Mouse (Mus musculus): ENCODE measurements around the gene Uck2.

Uck2 gene

GRCm38 (mm10) chr1:167285320-167285355 is at the start of gene Uck2:
TSS of gene Uck2 (minus strand) at chr1:167285320.
- DNase-seq: no peak

GRCm38 (mm10) chr1:167331106-167331505 is 46.0 kb upstream of the Uck2 start:
- no peak for DNase-seq

GRCm38 (mm10) chr1:167328776-167329175 is 43.7 kb upstream of the Uck2 start:
- no peak for DNase-seq

GRCm38 (mm10) chr1:167321691-167322090 is 36.6 kb upstream of the Uck2 start:
- no peak for DNase-seq

- DNase-seq: peak in 1 of 2 experiments; percentile 18
Measured at GRCm38 (mm10) chr1:167313220-167313619, 28.1 kb upstream of the Uck2 start.

GRCm38 (mm10) chr1:167312367-167312766 is 27.2 kb upstream of the Uck2 start:
- no peak for DNase-seq

GRCm38 (mm10) chr1:167308261-167309054 is 23.3 kb upstream of the Uck2 start, which contains the start of gene Tmco1:
TSS of gene Tmco1 (plus strand) at chr1:167308378.
- peak; percentile 99 to 100 for DNase-seq

- no peak for DNase-seq
Measured at GRCm38 (mm10) chr1:167307674-167308073, 22.6 kb upstream of the Uck2 start.

GRCm38 (mm10) chr1:167306451-167307240 is 21.5 kb upstream of the Uck2 start:
- DNase-seq: peak; percentile 59 to 62

- no peak for DNase-seq
Measured at GRCm38 (mm10) chr1:167305501-167306137, 20.5 kb upstream of the Uck2 start.

GRCm38 (mm10) chr1:167300122-167300521 is 15.0 kb upstream of the Uck2 start:
- no peak for DNase-seq

- DNase-seq: no peak
Measured at GRCm38 (mm10) chr1:167295679-167296402, 10.7 kb upstream of the Uck2 start.

- no peak for DNase-seq
Measured at GRCm38 (mm10) chr1:167292447-167292846, 7.3 kb upstream of the Uck2 start.

- no peak for DNase-seq
Measured at GRCm38 (mm10) chr1:167291610-167292009, 6.5 kb upstream of the Uck2 start.

- DNase-seq: no peak
Measured at GRCm38 (mm10) chr1:167290263-167290592, 5.1 kb upstream of the Uck2 start.

GRCm38 (mm10) chr1:167289567-167290262 is 4.6 kb upstream of the Uck2 start:
- no peak for DNase-seq

- no peak for DNase-seq
Measured at GRCm38 (mm10) chr1:167288665-167289538, 3.8 kb upstream of the Uck2 start.

GRCm38 (mm10) chr1:167287156-167287555 is 2.0 kb upstream of the Uck2 start:
- DNase-seq: no peak

- DNase-seq: no peak
Measured at GRCm38 (mm10) chr1:167285356-167285755, 236 bp upstream of the Uck2 start.

- peak; percentile 95 to 97 for DNase-seq
Measured at GRCm38 (mm10) chr1:167284837-167285319, 242 bp downstream of the Uck2 start.

- peak; percentile 86 to 89 for DNase-seq
Measured at GRCm38 (mm10) chr1:167284258-167284836, 773 bp downstream of the Uck2 start.

Data from cerebellum, postnatal 10 days (tissue).